In genomic region chr12:101811181-101811580, GRCm38 (mm10) we compare ENCODE assay signal across 10 mouse cellular contexts. TPM values are rescaled to one million over a fixed set of nuclear protein-coding genes. Genes with fewer than 3 reads are reported as not detected.
DNase-seq lines count a peak whose midpoint lies in the region; TF ChIP-seq lines count a peak whose summit lies in the region.
"Had no signal": no experiment of that assay in that cellular context is flagged by ENCODE, and none has a peak within 500 bp of the region (broad histone marks: within the 10 kb centered on the region; RNA-seq: fewer than 3 reads in every experiment).

No protein-coding gene starts in this region.

- TF ChIP-seq EP300 in heart, adult 2 months (IDR thresholded peaks at IDR 0.05; ENCODE audit: insufficient read depth, low read depth, low read length) = no peak

- no peak overlapping the region for H3K27ac ChIP-seq in heart, adult 2 months
- H3K27ac ChIP-seq in thymus, adult 2 months (ENCODE audit: control insufficient read depth, insufficient read depth, low read length) = no peak overlapping the region
- no peak overlapping the region for H3K27ac ChIP-seq in cortical plate, adult 2 months (ENCODE audit: insufficient read depth, low read length)
- H3K27ac ChIP-seq: midbrain, embryonic 12.5 days had no signal

- DNase-seq in heart, adult 2 months = no peak
- DNase-seq in heart, postnatal 25 days (ENCODE audit: low spot score) = no peak
- peak; percentile 8 for DNase-seq in thymus, adult 2 months
- DNase-seq in thymus, adult 18-20 months = no peak
- peak; percentile 18 for DNase-seq in thymus, postnatal 4 days
- DNase-seq in ovary, postnatal 14 days (ENCODE audit: low spot score) = no peak
- DNase-seq in urinary bladder, postnatal 4 days (ENCODE audit: low spot score in 2 of 2) = no peak

- WGBS in heart, adult 2 months = 67% methylated on average over 6 of the region's 6 CpGs
- WGBS in thymus, adult 2 months = 59% methylated on average over 6 of the region's 6 CpGs

- H3K79me2 ChIP-seq in heart, adult 2 months (replicated peaks; ENCODE audit: control insufficient read depth, insufficient read depth, low read length) = no peaks in the 10 kb centered on the region

- no peak for TF ChIP-seq POLR2A in heart, adult 2 months (IDR thresholded peaks at IDR 0.05; ENCODE audit: insufficient read depth, low read depth, low read length)
- no peak for TF ChIP-seq POLR2A in thymus, adult 2 months (IDR thresholded peaks at IDR 0.05; ENCODE audit: control insufficient read depth, extremely low read depth, insufficient read depth, low read length, poor library complexity)
- TF ChIP-seq POLR2A in cortical plate, adult 2 months (IDR thresholded peaks at IDR 0.05; ENCODE audit: extremely low read depth, insufficient read depth, low read length) = no peak

- H3K27me3 ChIP-seq in heart, adult 2 months (ENCODE audit: control insufficient read depth, insufficient read depth, low read length) = no peaks in the 10 kb centered on the region
- no peaks in the 10 kb centered on the region for H3K27me3 ChIP-seq in thymus, adult 2 months (ENCODE audit: control insufficient read depth, insufficient read depth, low read length)
- H3K27me3 ChIP-seq: midbrain, embryonic 12.5 days had no signal

- no peak overlapping the region for H3K9ac ChIP-seq in heart, adult 2 months (ENCODE audit: low read depth, low read length)
- H3K9ac ChIP-seq: midbrain, embryonic 12.5 days had no signal

- no peak overlapping the region for H3K4me3 ChIP-seq in heart, adult 2 months
- H3K4me3 ChIP-seq in thymus, adult 2 months (ENCODE audit: control insufficient read depth, insufficient read depth, low read length) = no peak overlapping the region
- no peak overlapping the region for H3K4me3 ChIP-seq in cortical plate, adult 2 months (ENCODE audit: insufficient read depth, low read length)
- H3K4me3 ChIP-seq: midbrain, embryonic 12.5 days had no signal

- intact Hi-C loops in heart, adult 2 months (cut with DNase I) = loop anchor here (10.0 kb wide), 1 partner anchor 64 kb away; no protein-coding TSS in a partner anchor
- intact Hi-C loops in heart, postnatal 25 days (cut with DNase I) = no loop called here

- H3K36me3 ChIP-seq in heart, adult 2 months (ENCODE audit: control insufficient read depth, insufficient read depth, low read length) = no peaks in the 10 kb centered on the region
- H3K36me3 ChIP-seq in thymus, adult 2 months (ENCODE audit: control insufficient read depth, insufficient read depth, low read length) = no peaks in the 10 kb centered on the region
- H3K36me3 ChIP-seq: midbrain, embryonic 12.5 days had no signal

- peak; percentile 72 for TF ChIP-seq CTCF in heart, adult 2 months (IDR thresholded peaks at IDR 0.05)
- no peak for TF ChIP-seq CTCF in thymus, adult 2 months (IDR thresholded peaks at IDR 0.05; ENCODE audit: borderline replicate concordance, control insufficient read depth, extremely low read depth, insufficient read depth, low read length, poor library complexity)
- peak; percentile 34; the same call in 1 of the 2 replicates for TF ChIP-seq CTCF in cortical plate, adult 2 months (IDR thresholded peaks at IDR 0.05; ENCODE audit: extremely low read depth, insufficient read depth, low read length)

- peaks cover 1% of the 10 kb centered on the region; the same call in 1 of the 2 replicates for H3K4me1 ChIP-seq in heart, adult 2 months (ENCODE audit: control insufficient read depth, insufficient read depth, low read length)
- no peaks in the 10 kb centered on the region for H3K4me1 ChIP-seq in thymus, adult 2 months (replicated peaks; ENCODE audit: control insufficient read depth, insufficient read depth, low read length)
- H3K4me1 ChIP-seq in cortical plate, adult 2 months (ENCODE audit: control insufficient read depth, insufficient read depth, low read length) = no peaks in the 10 kb centered on the region
- H3K4me1 ChIP-seq: midbrain, embryonic 12.5 days had no signal

RNA-seq across cellular contexts. Expression of gene Fbln5, which starts 7.7 kb away (rescaled TPM):
- total RNA-seq in heart, adult 2 months (2021) = 10 to 100 TPM; 23.4 to 26.9 TPM
- polyA plus RNA-seq in heart, adult 2 months (2012; rRNA removed) = 40.4 and 60.4 TPM in 2 replicates
- 10 to 100 TPM; 26.2 to 28.3 TPM for total RNA-seq in heart, postnatal 25 days (2021)
- 11.1 and 16.3 TPM in 2 replicates for polyA plus RNA-seq in thymus, adult 2 months (2012; rRNA removed)
- polyA plus RNA-seq in cortical plate, adult 2 months (2012; rRNA removed) = 7.2 and 7.3 TPM in 2 replicates
- polyA plus RNA-seq: activated CD4-positive, CD25-positive, alpha-beta regulatory T cell, adult 4 months had no signal

Comparison
In these comparisons a context has a peak if more than half of its experiments do, and no peak if none do; other contexts are left out.
1. DNase-seq: peak in thymus, adult 2 months (single experiment) and thymus, postnatal 4 days (single experiment); none in heart, adult 2 months (0 of 2), heart, postnatal 25 days (single experiment), thymus, adult 18-20 months (0 of 2), ovary, postnatal 14 days (single experiment) and urinary bladder, postnatal 4 days (0 of 2).